Mouse (Mus musculus): ENCODE data around the gene Tcf20. TPM values are rescaled to one million over a fixed set of nuclear protein-coding genes. Genes with fewer than 3 reads are reported as not detected.

Tcf20 gene
- total and polyA plus RNA-seq, 3 experiments: 27.0 to 47.2 (median 29.0) TPM

DNA sequence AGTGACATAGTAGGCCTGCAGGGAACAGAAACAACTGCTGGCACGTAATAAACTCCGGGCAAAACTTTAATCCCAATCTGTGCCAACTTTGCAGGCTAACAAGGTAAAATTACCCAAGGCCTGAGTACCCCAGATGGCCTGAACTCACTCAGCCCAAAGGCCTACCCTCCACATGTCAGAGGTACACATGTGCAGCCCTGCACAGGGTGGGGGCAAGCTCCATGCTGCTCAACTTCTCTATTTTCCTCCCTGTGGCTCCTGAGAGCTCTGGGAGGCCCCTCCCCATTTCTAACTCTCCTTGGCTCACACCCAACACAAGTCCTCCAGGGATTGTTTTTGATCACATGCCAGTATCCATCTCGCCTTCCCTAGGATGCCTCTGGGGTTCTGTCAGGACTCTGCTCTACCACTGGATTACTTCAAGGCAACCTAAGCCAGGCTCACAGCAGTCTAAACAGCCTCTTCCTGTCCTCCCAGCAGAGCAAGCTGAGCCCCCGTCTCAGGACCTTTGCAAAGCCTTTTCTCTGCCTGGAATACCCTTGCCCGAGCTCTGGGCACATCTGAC is 50.2 kb downstream of the Tcf20 start:
- H3K36me3 ChIP-seq (replicated peaks in 1 of 2; ENCODE audit: control insufficient read depth in 1 of 2, insufficient read depth in 1 of 2, low read length in 1 of 2): peaks cover 0 to 4% of the 10 kb centered on the region in 2 experiments
- in situ Hi-C loops (cut with MboI; ENCODE audit: low pct_ligation_motif_present, low pct_unique_long_range_greater_than_20kb, low sequenced_read_pairs): no loop called here
- dilution Hi-C loops (cut with MboI; ENCODE audit: extremely low pct_ligation_motif_present, extremely low pct_unique_long_range_greater_than_20kb, low sequenced_read_pairs): no loop called here
- H3K27ac ChIP-seq (ENCODE audit: insufficient read depth, low read depth): no peak overlapping the region
- DNase-seq (ENCODE audit: extremely low read depth): no peak
- H3K79me2 ChIP-seq (replicated peaks; ENCODE audit: control insufficient read depth, extremely low read depth, insufficient read depth, poor library complexity, severe bottlenecking): no peaks in the 10 kb centered on the region
- H3K4me3 ChIP-seq (replicated peaks in 1 of 3; ENCODE audit: low read depth in 2 of 3, low read length in 2 of 3, poor library complexity in 1 of 3): no peak overlapping the region
- H3K27me3 ChIP-seq (replicated peaks): no peaks in the 10 kb centered on the region
- H3K4me1 ChIP-seq (ENCODE audit: control insufficient read depth in 1 of 2, insufficient read depth in 2 of 2): peaks cover 0 to 45% of the 10 kb centered on the region in 2 experiments; a peak in 2 of 4 replicates
- H3K4me2 ChIP-seq (ENCODE audit: insufficient read depth, low read depth, poor library complexity, severe bottlenecking): no peak overlapping the region
- no peak for TF ChIP-seq USF2 (conservative IDR thresholded peaks at IDR 0.05; ENCODE audit: low read depth, low read length)
- TF ChIP-seq MAFK (IDR thresholded peaks at IDR 0.05; ENCODE audit: insufficient replicate concordance, low read length): no peak
- no peak for TF ChIP-seq SIN3A (IDR thresholded peaks at IDR 0.05; ENCODE audit: low read length)
- H3K9me3 ChIP-seq (replicated peaks; ENCODE audit: low read length): no peaks in the 10 kb centered on the region
- no peak overlapping the region for H3K9ac ChIP-seq (ENCODE audit: insufficient read depth, low read depth)

DNA sequence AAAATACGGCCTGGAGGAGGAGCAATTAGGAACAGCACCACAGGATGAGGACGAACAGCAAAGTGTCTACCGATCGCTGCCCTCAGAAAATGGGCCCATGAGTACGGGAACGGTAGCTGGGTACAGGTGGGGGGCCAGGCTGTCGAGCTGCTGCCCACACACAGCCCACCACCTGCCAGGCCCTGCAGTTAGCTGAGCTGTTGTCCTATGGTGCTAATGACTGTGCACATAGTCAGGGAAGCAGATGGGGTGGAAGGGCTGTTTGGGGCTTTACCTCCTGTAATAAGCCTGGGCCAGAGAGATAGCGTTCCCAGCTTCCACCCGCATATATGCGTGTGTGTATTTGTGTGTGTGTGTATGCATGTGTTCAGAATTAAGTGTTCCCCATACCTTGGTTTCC is 52.7 kb downstream of the Tcf20 start:
- in situ Hi-C loops (cut with MboI; ENCODE audit: low pct_ligation_motif_present, low pct_unique_long_range_greater_than_20kb, low sequenced_read_pairs): no loop called here
- H3K9me3 ChIP-seq (replicated peaks; ENCODE audit: low read length): no peaks in the 10 kb centered on the region
- no peak for DNase-seq (ENCODE audit: extremely low read depth)

DNA sequence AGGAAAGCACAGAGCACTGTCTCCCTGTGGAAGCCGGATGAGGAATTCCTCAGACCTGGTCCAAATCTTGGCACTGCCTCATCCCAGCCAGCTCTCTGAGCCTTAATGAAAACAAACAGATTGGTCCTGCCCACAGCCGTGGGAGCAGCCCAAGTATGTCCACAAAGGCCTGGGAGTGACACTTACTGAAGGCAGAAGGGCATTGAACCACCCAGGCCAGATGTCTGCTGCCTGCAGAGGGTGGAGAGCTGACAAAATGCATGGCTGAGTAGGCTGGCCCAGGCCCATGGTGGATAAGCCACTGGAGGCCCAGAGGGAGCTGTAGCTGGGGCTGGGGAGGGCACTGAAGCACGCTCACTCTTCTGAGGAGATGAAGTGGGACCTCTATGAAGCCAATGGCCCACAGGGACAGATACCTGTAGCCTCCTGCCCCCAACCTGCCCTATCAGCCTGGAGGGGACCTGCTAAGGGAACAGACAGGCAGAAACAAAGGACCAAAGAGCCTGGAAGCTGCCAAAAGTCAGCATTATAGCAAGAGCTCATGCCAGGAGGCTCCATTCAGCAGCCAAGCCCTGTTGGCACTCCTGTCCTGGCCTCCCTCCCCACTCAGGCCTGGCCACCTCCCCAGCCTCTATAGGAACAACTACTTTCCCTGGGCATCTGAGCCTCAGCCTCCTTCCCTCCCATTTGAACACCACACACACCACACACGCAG is 54.6 kb downstream of the Tcf20 start:
- no peak for DNase-seq (ENCODE audit: extremely low read depth)
- H3K9ac ChIP-seq (ENCODE audit: insufficient read depth, low read depth): no peak overlapping the region
- H3K4me2 ChIP-seq (ENCODE audit: insufficient read depth, low read depth, poor library complexity, severe bottlenecking): no peak overlapping the region
- no peak for TF ChIP-seq MAFK (IDR thresholded peaks at IDR 0.05; ENCODE audit: insufficient replicate concordance, low read length)
- no peak for TF ChIP-seq ZC3H11A (IDR thresholded peaks at IDR 0.05; ENCODE audit: low read depth, low read length)
- no peak for TF ChIP-seq ELF1 (IDR thresholded peaks at IDR 0.05; ENCODE audit: low read depth, low read length)
- peaks cover 0 to 2% of the 10 kb centered on the region in 2 experiments for H3K36me3 ChIP-seq (replicated peaks in 1 of 2; ENCODE audit: control insufficient read depth in 1 of 2, insufficient read depth in 1 of 2, low read length in 1 of 2)
- no peak overlapping the region for H3K27ac ChIP-seq (ENCODE audit: insufficient read depth, low read depth)
- no peaks in the 10 kb centered on the region for H3K27me3 ChIP-seq (replicated peaks)
- in situ Hi-C loops (cut with MboI; ENCODE audit: low pct_ligation_motif_present, low pct_unique_long_range_greater_than_20kb, low sequenced_read_pairs) (no loop called here), dilution Hi-C loops (cut with MboI; ENCODE audit: extremely low pct_ligation_motif_present, extremely low pct_unique_long_range_greater_than_20kb, low sequenced_read_pairs) (no loop called here)
- H3K9me3 ChIP-seq (replicated peaks; ENCODE audit: low read length): no peaks in the 10 kb centered on the region
- H3K4me3 ChIP-seq (replicated peaks in 1 of 3; ENCODE audit: low read depth in 2 of 3, low read length in 2 of 3, poor library complexity in 1 of 3): no peak overlapping the region
- H3K4me1 ChIP-seq (ENCODE audit: control insufficient read depth in 1 of 2, insufficient read depth in 2 of 2): peaks cover 0 to 39% of the 10 kb centered on the region in 2 experiments; a peak in 2 of 4 replicates
- no peaks in the 10 kb centered on the region for H3K79me2 ChIP-seq (replicated peaks; ENCODE audit: control insufficient read depth, extremely low read depth, insufficient read depth, poor library complexity, severe bottlenecking)

More for the DNA sequence above, 52.7 kb downstream of the Tcf20 start:
- Histone ChIP-seq H3K4me3 (replicated peaks in 1 of 3; ENCODE audit: low read depth in 2 of 3, low read length in 2 of 3, poor library complexity in 1 of 3) (no peak overlapping the region), H3K36me3 (replicated peaks in 1 of 2; ENCODE audit: control insufficient read depth in 1 of 2, insufficient read depth in 1 of 2, low read length in 1 of 2) (peaks cover 0 to 4% of the 10 kb centered on the region in 2 experiments), H3K27me3 (replicated peaks) (no peaks in the 10 kb centered on the region), H3K4me1 (ENCODE audit: control insufficient read depth in 1 of 2, insufficient read depth in 2 of 2) (peaks cover 0 to 31% of the 10 kb centered on the region in 2 experiments; a peak in 2 of 4 replicates), H3K79me2 (replicated peaks; ENCODE audit: control insufficient read depth, extremely low read depth, insufficient read depth, poor library complexity, severe bottlenecking) (no peaks in the 10 kb centered on the region), H3K4me2 (ENCODE audit: insufficient read depth, low read depth, poor library complexity, severe bottlenecking) (no peak overlapping the region), H3K27ac (ENCODE audit: insufficient read depth, low read depth) (no peak overlapping the region), H3K9ac (ENCODE audit: insufficient read depth, low read depth) (no peak overlapping the region)
- TF ChIP-seq MAZ (IDR thresholded peaks at IDR 0.05; ENCODE audit: low read depth, low read length): no peak
- no peak for TF ChIP-seq CHD2 (IDR thresholded peaks at IDR 0.05; ENCODE audit: low read length)
- no peak for TF ChIP-seq CTCF (conservative IDR thresholded peaks at IDR 0.05 in 1 of 2, IDR thresholded peaks at IDR 0.05 in 1 of 2; ENCODE audit: low read depth in 2 of 2, low read length in 2 of 2)
- no peak for TF ChIP-seq HCFC1 (IDR thresholded peaks at IDR 0.05; ENCODE audit: low read depth, low read length)
- TF ChIP-seq JUN (IDR thresholded peaks at IDR 0.05; ENCODE audit: insufficient read depth, low read depth, low read length): no peak
- no peak for TF ChIP-seq USF1 (IDR thresholded peaks at IDR 0.05; ENCODE audit: low read depth, low read length)
- TF ChIP-seq MEF2A (IDR thresholded peaks at IDR 0.05; ENCODE audit: borderline replicate concordance, low read depth, low read length): no peak
- TF ChIP-seq MAFK (IDR thresholded peaks at IDR 0.05; ENCODE audit: insufficient replicate concordance, low read length): no peak
- no peak for TF ChIP-seq BHLHE40 (IDR thresholded peaks at IDR 0.05; ENCODE audit: low read depth, low read length)
- TF ChIP-seq ZKSCAN1 (IDR thresholded peaks at IDR 0.05; ENCODE audit: borderline replicate concordance, low read depth, low read length): no peak
- no peak for TF ChIP-seq ETS1 (conservative IDR thresholded peaks at IDR 0.05; ENCODE audit: low read depth, low read length)
- TF ChIP-seq POLR2AphosphoS2 (IDR thresholded peaks at IDR 0.05; ENCODE audit: low read depth, low read length): no peak
- no peak for TF ChIP-seq MYC (IDR thresholded peaks at IDR 0.05; ENCODE audit: low read depth, low read length)
- dilution Hi-C loops (cut with MboI; ENCODE audit: extremely low pct_ligation_motif_present, extremely low pct_unique_long_range_greater_than_20kb, low sequenced_read_pairs): no loop called here

Measured in CH12.LX (cell line).